Mouse (Mus musculus) gastrocnemius, adult 18-20 months (tissue): ENCODE measurements around the gene Sipa1l2. TPM values are rescaled to one million over a fixed set of nuclear protein-coding genes. Genes with fewer than 3 reads are reported as not detected.

Source experiments
- DNase-seq: peaks from one replicate; pipeline ENCODE4 v3.0.0; 2021; ENCODE audit warnings: low spot score
- long read RNA-seq, 2 experiments: library from polyadenylated mRNA; stranded (forward); transcript quantifications; one replicate each; pipeline ENCODE4 v2.0.0; 2021
- total RNA-seq, 2 experiments: library from RNA; stranded (reverse); gene quantifications; 2 replicates each; pipeline ENCODE4 v1.2.3; 2021

The Sipa1l2 gene
- total RNA-seq = 1 to 10 TPM; 5.1 to 7.5 TPM
- long read RNA-seq, experiment 1, full-length matches to known transcripts = 2 of 7 reads
- long read RNA-seq, experiment 1, partial matches to known transcripts = 2 of 7 reads
- long read RNA-seq, experiment 1, other reads (novel, unspliced or antisense) = 3 of 7 reads
- long read RNA-seq, experiment 2, full-length matches to known transcripts = 1 of 5 reads
- long read RNA-seq, experiment 2, partial matches to known transcripts = 3 of 5 reads
- long read RNA-seq, experiment 2, other reads (novel, unspliced or antisense) = 1 of 5 reads

DNA sequence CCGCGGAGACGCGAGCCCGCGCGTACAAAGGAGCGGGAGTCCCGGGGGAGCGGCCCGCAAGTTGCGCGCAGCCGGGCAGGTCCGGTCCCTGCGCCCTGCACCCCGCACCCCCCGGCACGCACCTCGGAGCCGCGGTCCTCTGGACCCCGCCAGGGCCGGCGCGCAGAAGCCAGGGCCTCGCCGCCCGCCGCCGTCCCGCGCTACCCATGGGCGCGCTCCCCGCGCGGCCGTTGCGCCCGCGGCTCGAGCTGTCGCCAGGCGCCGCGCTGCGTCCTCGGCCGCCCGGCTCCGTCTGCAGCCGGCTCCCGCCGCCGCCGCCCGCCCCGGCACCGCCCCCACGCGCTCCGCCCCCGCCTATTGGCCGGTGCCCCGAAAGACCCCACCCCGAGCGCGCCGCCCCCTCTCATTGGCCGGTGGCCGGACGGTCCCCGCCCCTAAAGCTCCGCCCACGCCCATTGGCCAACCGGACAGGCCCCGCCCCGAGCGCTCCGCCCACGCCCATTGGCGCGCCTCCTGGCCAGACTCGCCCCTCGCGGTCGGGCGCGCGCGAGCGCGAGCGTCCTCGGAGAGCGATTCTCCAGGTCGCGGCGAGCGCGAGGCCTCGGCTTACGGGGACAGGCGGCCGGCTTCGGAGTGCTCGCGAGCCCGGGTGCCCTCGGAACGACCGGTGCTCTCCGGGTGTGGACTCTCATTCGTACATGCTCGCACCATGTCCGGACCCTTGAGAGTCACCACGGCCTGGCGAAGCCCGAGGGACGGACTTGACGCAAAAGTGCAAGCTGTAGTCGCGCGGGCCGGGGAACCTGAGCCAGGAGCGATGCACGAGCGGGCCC lies at the start of gene Sipa1l2:
Gene Sipa1l2 (minus strand): TSS at position 276 of the 833 bp plus-strand sequence.
- peak; percentile 98 for DNase-seq

- DNase-seq = no peak
These were observed 49.1 kb upstream of the Sipa1l2 start for GRCm38 (mm10) chr8:125618543-125619335.

DNA sequence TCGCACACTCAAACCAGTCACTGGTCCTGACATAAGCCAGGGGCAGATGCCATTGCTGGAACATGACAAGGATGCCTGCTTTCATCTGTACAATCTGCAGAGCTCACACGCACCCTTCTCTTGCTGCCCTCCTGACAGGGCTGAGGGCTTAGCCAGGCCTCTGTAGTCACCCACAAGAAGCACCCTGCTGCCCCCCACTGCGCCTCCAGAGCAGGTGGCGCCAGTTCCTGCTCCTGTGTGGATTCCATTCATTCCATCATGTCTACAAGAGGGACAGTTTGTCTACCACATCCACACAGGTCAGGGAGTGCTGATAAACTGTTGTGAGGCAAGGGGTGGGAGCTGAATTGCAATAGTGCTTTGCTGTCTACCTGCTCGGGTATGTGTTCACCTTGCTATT lies 47.3 kb upstream of the Sipa1l2 start:
- DNase-seq = no peak

DNA sequence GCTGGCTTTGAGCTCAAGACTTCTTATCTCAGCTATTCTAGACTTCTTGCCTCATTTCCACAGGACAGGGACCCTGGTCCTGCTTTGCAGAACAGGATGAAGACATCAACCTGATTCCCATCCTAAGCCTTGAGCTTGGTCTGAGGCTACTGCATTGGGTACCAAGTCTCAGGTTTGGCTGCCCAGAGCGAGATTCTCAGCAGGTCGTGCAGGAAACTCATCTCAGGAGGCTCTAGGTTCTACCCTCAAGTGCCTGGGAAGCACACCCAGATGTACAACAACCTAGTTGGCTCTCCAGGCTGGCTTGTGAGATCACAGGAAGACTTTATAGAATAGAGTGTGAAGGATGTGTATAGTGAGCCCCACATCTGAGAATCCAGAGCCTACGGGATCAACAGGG lies 46.4 kb upstream of the Sipa1l2 start:
- no peak for DNase-seq

DNA sequence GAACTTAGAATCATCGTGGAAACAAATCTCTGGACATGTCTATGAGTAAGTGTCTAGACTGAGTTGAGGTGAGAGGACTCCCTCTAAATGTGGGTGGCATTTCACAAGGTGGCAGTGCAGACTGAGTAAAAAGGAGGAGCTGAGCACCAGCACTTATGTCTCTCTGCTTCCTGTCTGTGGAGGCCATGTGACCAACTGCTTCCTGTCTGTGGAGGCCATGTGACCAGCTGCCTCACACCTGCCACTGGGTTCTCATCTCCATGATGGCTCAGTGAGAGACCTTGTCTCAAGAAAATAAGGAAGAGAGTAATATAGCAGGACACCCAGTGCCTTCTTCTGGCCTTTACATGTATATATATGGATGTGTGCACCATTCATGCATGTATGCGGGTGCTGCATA lies 43.9 kb upstream of the Sipa1l2 start:
- no peak for DNase-seq

DNA sequence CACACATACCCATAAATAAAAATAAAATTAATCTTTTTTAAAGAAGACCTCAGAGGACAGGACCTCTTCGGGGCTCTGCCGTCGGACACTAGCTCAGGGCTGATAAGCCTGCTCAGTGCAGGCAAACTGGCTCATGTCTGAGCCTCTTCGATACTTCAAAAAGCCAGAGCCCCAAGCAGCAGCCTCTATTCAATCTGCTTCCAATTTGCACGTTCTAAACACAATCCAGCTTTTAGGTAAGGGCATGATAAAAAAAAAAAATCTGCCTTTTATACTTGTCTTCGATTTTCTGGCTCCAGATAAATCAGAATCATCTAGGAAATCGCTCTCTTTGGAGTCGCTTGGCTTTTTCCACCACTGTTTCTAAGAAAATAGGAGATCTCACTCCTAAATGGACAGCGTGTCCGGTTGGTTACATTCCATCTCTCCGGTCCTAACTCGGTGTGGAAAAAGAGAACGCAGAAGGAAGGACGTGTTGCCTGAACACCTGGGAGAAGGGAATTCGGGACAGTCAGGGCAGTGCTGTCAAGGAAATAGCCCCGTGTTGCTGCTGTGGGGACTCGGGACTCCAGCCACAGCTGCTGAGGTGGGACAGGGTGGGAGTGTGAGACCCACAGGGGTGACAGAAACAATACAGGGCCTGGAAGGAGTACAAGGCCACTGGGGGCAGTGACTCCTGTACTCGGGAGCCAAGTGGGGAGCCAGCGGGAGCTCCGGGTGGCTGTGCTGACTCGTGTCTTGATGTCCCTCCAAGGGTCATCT lies 42.4 kb upstream of the Sipa1l2 start:
- DNase-seq = no peak

DNA sequence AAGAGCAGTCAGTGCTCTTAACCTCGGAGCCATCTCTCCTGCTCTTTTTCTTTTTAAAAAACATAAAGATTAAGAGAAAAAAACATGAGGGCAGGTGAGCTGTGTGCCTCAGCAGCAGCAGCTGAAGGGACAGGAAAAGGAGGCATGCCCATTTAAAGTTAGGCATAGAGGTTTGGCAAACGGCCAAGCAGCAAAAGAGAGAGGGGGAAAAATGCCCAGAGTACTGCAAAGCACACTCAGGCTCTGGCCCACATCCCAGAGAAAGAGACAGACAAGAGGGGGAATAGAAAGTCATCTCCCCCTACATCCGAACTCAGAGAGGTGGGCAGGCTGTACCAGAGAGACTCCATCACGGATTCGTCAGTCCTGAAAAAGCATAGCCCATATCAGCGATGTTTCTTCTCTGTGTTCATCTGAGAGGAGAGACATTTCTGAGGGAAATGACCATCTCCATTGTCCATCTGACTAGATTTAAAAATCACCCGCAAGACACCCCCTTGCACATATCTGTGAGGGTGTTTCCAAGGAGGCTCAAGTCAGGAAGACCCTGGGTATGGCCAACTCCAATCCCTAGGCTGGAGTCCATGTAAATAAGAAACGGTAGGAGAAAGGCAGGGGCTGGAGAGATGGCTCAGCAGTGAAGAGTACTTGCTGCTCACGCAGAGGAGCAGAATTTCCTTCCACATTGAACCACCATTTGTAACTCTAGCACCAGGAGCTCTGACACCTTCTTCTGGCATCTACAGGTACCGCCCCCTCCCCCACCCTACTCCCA lies 41.6 kb upstream of the Sipa1l2 start:
- DNase-seq = no peak

DNA sequence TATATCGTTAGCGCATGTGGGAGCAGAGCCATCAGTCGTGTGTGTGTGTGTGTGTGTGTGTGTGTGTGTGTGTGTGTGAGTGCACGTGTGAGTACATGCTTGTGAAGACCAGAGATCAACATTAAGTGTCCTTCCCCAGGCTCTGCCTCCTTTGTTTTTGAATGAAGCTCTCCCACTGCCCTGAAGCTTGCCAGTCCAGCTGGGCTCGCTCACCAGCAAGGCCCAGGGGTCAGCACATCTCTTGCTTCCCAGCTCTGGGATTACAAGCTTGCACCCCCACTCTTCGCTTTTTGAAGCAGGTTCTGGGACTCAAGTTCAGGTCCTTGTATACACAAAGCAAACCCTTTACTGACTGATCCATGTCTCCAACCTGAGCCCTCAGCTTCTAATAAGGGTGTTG lies 40.1 kb upstream of the Sipa1l2 start:
- no peak for DNase-seq

GRCm38 (mm10) chr8:125607714-125608223 lies 38.2 kb upstream of the Sipa1l2 start:
- no peak for DNase-seq

- DNase-seq = no peak
These were observed 37.3 kb upstream of the Sipa1l2 start for GRCm38 (mm10) chr8:125606937-125607336.

DNA sequence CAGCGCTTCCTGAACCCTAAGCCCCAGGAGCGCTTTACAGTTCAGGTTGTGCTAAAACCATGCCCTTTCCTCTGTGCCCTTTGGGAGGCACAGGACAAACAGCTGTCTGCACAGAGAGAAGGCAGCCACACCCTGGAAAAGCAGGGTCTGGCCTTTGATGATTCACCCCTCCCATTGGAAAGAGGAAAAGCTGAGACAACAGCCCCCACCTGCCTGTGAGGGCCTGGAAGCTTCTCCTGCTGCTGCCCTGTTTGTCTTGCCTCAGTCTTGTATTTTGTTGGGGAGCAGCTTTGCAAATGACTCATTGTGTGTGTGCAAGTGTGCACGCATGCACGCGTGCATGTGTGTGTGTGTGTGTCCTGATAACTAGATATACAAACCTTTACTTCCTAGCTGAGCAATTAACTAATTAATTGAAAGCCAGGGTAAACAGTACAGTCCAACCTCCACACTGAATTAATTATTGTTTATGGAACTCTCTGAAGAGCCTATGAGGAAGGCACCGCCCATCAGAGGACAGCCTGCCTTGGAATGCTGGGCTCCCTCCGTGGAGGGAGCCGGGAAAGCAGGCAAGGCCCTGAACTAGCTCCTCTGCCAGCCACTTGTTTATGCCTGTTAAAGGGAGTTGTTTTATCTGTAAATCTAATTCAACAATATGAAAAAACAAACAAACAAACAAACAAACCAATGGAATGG lies 35.4 kb upstream of the Sipa1l2 start:
- no peak for DNase-seq

GRCm38 (mm10) chr8:125604213-125604816 lies 34.7 kb upstream of the Sipa1l2 start:
- DNase-seq = no peak

DNA sequence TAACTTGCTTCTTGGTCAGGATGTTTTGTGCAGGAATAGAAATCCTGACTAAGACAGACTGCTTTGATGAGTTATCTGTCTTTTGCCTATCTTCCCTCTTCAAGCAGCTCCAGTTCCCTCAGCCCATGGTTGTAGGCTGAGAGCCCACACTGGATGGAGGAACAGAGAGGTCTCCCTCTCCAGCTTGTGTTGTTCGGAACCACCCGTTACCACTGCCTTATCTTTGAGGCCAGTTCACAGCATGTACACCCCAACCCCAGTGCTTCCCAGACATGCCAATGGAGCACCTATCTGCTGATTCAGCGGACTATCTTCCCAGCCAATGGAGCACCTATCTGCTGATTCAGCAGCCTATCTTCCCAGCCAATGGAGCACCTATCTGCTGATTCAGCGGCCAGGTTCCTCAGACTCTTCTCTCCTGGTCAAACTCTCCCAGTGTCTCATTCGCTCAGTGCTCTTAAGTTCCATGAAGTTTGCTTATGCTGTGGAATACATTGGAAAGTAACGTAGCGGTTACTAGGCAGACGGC lies 33.8 kb upstream of the Sipa1l2 start:
- DNase-seq = no peak

GRCm38 (mm10) chr8:125600033-125600686 lies 30.6 kb upstream of the Sipa1l2 start:
- DNase-seq = no peak

DNA sequence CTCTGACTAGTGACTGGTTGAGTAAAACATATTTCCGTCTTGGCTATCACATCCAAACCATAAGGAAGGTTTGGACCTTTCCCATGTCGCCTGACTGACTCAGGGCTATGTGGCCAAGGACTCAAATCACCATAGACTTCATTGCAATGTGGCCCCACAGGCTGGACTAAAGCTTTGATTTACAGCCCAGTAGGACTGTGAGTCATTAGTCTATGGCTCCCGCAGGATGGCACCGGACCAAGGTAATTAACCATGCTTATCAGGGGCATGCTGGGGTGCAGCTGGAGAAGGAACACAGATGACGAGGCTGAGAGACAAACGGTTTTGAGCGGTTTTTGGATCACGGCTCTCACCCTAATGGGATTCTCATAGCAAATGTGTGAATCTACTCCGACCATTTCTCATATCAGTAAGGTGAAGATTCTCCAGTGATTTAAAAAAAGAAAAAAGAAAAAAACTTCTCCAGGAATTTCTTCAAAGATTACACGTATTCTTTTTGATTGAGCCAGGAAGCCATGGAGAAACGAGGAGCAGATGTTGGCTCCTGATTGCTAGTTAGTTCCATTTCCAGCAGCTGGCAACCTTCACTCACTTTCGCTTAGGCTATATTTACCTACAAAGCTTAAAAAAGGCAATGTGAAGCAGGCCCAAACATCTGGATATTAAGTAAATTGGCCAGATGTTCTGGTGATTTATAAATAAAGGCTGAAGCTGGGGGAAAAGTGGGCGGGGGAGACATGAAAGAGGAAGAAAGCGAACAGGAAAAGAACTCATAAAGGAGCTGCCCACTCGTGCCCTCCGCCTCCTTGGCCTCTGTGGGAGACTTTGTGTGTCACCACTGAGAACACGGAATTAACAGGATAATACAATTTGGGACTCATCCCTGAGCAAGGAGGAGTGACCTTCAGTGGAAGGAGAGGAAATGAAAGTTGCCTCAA lies 26.2 kb upstream of the Sipa1l2 start:
- DNase-seq = peak; percentile 17

DNA sequence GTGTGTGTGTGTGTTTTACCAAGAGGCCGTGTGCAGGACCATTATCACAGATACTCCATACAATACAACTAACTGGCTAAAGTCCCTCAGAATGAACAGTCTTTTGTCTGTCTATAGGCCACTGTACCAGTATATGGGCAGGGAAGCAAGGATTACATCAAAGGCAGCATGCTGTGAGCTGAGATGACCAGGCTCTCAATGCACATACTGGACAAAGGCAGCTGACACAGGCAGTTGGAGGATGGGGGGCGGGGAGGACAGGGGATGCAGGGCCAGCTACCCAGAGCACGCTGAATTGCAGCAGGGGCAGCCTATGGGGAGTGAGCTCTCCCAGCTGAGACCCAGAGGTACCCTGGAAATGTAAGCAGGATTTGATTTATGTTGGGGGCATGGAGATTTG lies 20.8 kb upstream of the Sipa1l2 start:
- no peak for DNase-seq

- no peak for DNase-seq
These were observed 17.0 kb upstream of the Sipa1l2 start for GRCm38 (mm10) chr8:125586587-125586986.
